Mouse (Mus musculus): Measurements from ENCODE around the gene Dag1. TPM values are rescaled to one million over a fixed set of nuclear protein-coding genes. Genes with fewer than 3 reads are reported as not detected.
"Not testable (repeated sequence)": the region's sequence is repeated elsewhere in the genome, so short reads cannot be mapped to it uniquely, and the experiment has no call there.

Gene Dag1
- polyA plus RNA-seq, 1 experiment from 2014 or later = 107 TPM

DNA sequence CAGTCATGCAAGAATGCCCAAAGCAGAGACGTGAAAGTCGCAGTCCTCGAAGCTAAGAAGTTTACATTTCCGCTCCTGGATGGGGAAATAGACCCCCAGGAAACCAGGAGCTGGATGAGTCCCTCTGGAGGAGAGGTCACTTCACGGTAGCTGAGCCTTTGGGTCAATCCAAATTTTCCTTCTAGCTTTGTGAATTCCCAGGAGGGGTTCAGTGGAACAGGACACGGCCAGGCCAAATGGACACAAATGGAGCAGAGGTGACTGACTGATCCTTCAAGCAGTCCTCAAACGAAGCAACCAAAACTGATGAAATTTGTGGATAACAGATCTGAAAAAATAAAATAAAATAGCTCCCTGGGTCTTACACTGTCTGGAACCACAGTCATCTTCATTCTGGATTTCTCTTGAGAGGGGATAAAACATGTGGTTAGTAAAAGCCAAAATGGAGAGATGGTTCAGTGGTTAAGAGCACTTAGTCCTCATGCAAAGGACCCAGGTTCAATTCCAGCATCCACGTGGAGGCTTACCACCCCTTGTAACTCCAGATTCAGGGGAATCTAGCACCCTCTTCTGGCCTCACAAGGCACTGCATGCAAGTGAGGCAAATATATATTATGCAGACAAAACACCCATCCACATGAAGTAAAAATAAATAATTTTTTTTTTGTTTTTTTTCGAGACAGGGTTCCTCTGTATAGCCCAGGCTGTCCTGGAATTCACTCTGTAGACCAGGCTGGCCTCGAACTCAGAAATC lies 15.1 kb upstream of the Dag1 start:
- Histone ChIP-seq H3K27me3 (replicated peaks; ENCODE audit: control insufficient read depth, insufficient read depth, low read length) (no peaks in the 10 kb centered on the region), H3K9me3 (ENCODE audit: control insufficient read depth, low read length) (no peaks in the 10 kb centered on the region), H3K36me3 (ENCODE audit: control insufficient read depth, insufficient read depth, low read length) (no peaks in the 10 kb centered on the region), H3K4me1 (ENCODE audit: control insufficient read depth, insufficient read depth, low read length) (no peaks in the 10 kb centered on the region), H3K27ac (replicated peaks; ENCODE audit: low read depth, low read length) (no peak overlapping the region), H3K4me3 (ENCODE audit: low read depth, low read length) (no peak overlapping the region), H3K9ac (ENCODE audit: low read depth, low read length) (no peak overlapping the region), H3K4me2 (ENCODE audit: low read depth, low read length) (no peak overlapping the region)
- WGBS = 67% methylated on average over 10 of the region's 10 CpGs
- DNase-seq (ENCODE audit: low spot score) = no peak
- no peak for ATAC-seq (ENCODE audit: low read depth)

DNA sequence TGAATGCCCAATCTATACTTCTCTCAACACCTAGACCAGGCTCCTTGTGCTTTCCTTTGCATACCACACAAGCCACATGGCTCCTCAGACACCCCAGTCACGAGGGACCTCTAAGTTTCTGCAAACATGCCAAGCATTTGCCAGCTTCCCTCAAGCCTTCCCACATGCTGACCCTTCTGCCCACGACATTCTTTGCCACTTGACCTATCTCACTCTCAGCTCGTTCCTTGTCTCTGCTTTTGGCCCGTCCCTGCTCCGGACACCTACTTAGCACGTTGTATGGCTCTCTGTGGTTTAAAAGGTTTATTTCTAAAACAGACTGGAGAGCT lies 11.5 kb upstream of the Dag1 start:
- H3K27ac ChIP-seq (replicated peaks; ENCODE audit: low read depth, low read length) = no peak overlapping the region
- no peaks in the 10 kb centered on the region for H3K4me1 ChIP-seq (ENCODE audit: control insufficient read depth, insufficient read depth, low read length)
- H3K36me3 ChIP-seq (ENCODE audit: control insufficient read depth, insufficient read depth, low read length) = no peaks in the 10 kb centered on the region
- no peak overlapping the region for H3K4me3 ChIP-seq (ENCODE audit: low read depth, low read length)
- 49% methylated on average over 6 of the region's 6 CpGs for WGBS
- H3K9me3 ChIP-seq (ENCODE audit: control insufficient read depth, low read length) = no peaks in the 10 kb centered on the region
- H3K27me3 ChIP-seq (replicated peaks; ENCODE audit: control insufficient read depth, insufficient read depth, low read length) = no peaks in the 10 kb centered on the region
- no peak for DNase-seq (ENCODE audit: low spot score)
- no peak overlapping the region for H3K4me2 ChIP-seq (ENCODE audit: low read depth, low read length)
- H3K9ac ChIP-seq (ENCODE audit: low read depth, low read length) = no peak overlapping the region
- ATAC-seq (ENCODE audit: low read depth) = no peak

DNA sequence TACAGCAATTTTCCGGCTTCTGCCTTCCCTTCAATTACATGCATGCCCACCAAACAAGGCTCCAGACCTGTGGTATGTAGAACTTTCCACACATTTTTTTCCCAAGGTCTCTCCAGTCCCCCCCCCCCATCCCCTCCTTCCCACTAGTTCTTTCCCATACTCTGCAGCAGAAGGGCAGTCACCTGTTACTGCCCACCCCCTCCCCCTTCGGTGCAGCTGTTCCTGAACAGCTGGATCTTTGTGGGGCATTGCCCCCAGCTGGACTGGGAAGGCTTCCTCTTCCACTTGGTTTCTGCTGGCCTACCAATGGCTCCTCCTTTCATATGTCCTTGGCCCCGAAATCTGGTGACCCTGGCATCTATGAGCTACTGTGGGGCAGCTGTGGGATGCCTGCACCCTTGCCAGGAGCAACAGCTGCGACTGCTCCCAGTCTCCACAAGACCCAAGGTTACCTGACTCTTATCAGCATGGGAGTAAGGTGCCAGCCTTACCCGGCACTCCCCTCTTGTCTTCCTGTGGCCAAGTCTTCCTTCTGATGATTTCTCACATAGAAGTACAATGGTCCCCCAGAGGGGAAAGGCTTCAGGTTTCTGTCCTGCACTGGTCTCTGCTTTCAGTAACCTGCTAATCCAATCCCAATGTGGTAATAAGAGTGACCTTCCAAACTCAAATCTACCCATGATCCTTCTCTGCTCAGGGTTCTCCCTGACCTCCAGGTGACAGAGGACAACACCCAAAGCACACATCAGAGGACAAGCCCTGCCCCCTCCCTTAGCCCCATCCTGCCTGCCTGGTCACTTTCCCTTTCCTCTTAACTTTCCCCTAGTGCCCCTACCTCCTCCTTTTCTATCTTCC lies 10.9 kb upstream of the Dag1 start:
- H3K27me3 ChIP-seq (replicated peaks; ENCODE audit: control insufficient read depth, insufficient read depth, low read length) = no peaks in the 10 kb centered on the region
- no peaks in the 10 kb centered on the region for H3K4me1 ChIP-seq (ENCODE audit: control insufficient read depth, insufficient read depth, low read length)
- DNase-seq (ENCODE audit: low spot score) (no peak), ATAC-seq (ENCODE audit: low read depth) (peak; percentile 79; the same call in 1 of the 2 replicates)
- no peak overlapping the region for H3K9ac ChIP-seq (ENCODE audit: low read depth, low read length)
- H3K27ac ChIP-seq (replicated peaks; ENCODE audit: low read depth, low read length) = no peak overlapping the region
- no peaks in the 10 kb centered on the region for H3K9me3 ChIP-seq (ENCODE audit: control insufficient read depth, low read length)
- H3K4me2 ChIP-seq (ENCODE audit: low read depth, low read length) = no peak overlapping the region
- 52% methylated on average over 5 of the region's 5 CpGs for WGBS
- no peaks in the 10 kb centered on the region for H3K36me3 ChIP-seq (ENCODE audit: control insufficient read depth, insufficient read depth, low read length)
- H3K4me3 ChIP-seq (ENCODE audit: low read depth, low read length) = no peak overlapping the region

DNA sequence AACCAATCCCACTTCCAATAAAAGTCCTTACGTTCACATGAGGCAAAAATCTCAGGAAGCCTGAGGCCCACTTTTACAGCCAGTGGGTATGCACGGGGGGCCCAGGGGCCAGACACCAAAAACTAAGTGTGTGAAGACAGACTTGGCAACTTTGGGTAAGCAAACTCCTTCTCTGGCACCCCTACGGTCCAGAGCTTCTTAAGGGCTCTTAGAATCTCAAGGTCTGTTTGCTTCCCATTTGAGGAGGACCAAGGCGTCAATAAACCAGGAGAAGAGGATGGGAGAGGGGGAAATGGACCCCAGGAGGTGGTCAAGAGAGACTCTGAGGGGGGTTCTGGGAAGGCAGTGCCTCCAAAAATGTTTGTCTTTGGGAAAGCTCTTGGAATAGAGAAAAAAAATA lies 9.7 kb upstream of the Dag1 start:
- Histone ChIP-seq H3K9me3 (ENCODE audit: control insufficient read depth, low read length) (no peaks in the 10 kb centered on the region), H3K4me3 (ENCODE audit: low read depth, low read length) (no peak overlapping the region), H3K27me3 (replicated peaks; ENCODE audit: control insufficient read depth, insufficient read depth, low read length) (no peaks in the 10 kb centered on the region), H3K27ac (replicated peaks; ENCODE audit: low read depth, low read length) (no peak overlapping the region), H3K4me1 (ENCODE audit: control insufficient read depth, insufficient read depth, low read length) (no peaks in the 10 kb centered on the region), H3K9ac (ENCODE audit: low read depth, low read length) (no peak overlapping the region), H3K4me2 (ENCODE audit: low read depth, low read length) (no peak overlapping the region), H3K36me3 (ENCODE audit: control insufficient read depth, insufficient read depth, low read length) (no peaks in the 10 kb centered on the region)
- DNase-seq (ENCODE audit: low spot score) (no peak), ATAC-seq (ENCODE audit: low read depth) (no peak)
- WGBS = 76% methylated on average over 4 of the region's 4 CpGs

DNA sequence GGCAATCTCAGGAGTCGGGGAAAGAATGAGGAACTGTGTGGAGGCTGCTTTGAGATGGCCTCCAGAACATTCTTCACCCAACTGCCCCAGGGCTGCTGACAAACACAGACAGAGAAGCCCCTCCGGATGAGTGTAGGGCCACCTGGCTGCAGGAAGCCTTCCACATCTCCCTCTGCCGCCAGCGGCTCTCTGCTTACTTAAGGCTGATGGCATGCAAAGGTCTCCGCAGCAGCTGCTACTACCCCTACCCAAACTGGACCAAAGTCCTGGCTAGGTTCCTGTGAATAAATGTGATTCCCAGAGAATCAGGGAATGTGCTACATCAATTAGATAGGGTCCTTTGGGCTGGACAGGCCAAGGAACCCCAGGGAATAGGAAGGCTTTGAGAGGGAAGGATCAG lies 8.9 kb upstream of the Dag1 start:
- WGBS = 57% methylated on average over 5 of the region's 5 CpGs
- no peak overlapping the region for H3K9ac ChIP-seq (ENCODE audit: low read depth, low read length)
- peak; percentile 42; the same call in 1 of the 2 replicates for ATAC-seq (ENCODE audit: low read depth)

DNA sequence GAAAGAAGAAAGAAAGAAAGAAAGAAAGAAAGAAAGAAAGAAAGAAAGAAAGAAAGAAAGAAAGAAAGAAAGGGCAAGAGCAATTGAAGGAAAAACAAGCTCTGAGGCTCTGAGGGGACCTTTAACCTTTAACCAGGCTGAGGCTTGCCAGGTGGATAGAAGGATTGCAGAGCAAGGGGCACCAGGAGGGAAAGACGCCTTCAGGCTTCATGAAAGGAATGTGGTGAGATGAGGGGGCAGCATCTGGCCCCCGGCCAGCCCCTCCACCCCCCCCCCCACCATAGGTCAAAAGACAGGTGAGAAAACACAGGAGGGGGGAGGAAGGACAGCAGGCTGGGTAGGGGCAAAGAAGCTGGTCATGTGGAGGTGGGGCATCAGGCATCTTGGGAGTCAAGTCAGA lies 8.2 kb upstream of the Dag1 start:
- Histone ChIP-seq H3K9me3 (ENCODE audit: control insufficient read depth, low read length) (no peaks in the 10 kb centered on the region), H3K4me1 (ENCODE audit: control insufficient read depth, insufficient read depth, low read length) (no peaks in the 10 kb centered on the region), H3K9ac (ENCODE audit: low read depth, low read length) (no peak overlapping the region), H3K4me2 (ENCODE audit: low read depth, low read length) (no peak overlapping the region), H3K4me3 (ENCODE audit: low read depth, low read length) (no peak overlapping the region), H3K27ac (replicated peaks; ENCODE audit: low read depth, low read length) (peak overlapping the region; percentile 44; the same call in 1 of the 2 replicates), H3K36me3 (ENCODE audit: control insufficient read depth, insufficient read depth, low read length) (no peaks in the 10 kb centered on the region), H3K27me3 (replicated peaks; ENCODE audit: control insufficient read depth, insufficient read depth, low read length) (no peaks in the 10 kb centered on the region)
- 14% methylated on average over 2 of the region's 2 CpGs for WGBS
- ATAC-seq (ENCODE audit: low read depth) = no peak
- DNase-seq (ENCODE audit: low spot score) = no peak

More for the DNA sequence above, 8.9 kb upstream of the Dag1 start:
- Histone ChIP-seq H3K27ac (replicated peaks; ENCODE audit: low read depth, low read length) (peak overlapping the region; percentile 33), H3K4me3 (ENCODE audit: low read depth, low read length) (no peak overlapping the region), H3K4me2 (ENCODE audit: low read depth, low read length) (no peak overlapping the region), H3K4me1 (ENCODE audit: control insufficient read depth, insufficient read depth, low read length) (no peaks in the 10 kb centered on the region), H3K36me3 (ENCODE audit: control insufficient read depth, insufficient read depth, low read length) (no peaks in the 10 kb centered on the region), H3K27me3 (replicated peaks; ENCODE audit: control insufficient read depth, insufficient read depth, low read length) (no peaks in the 10 kb centered on the region), H3K9me3 (ENCODE audit: control insufficient read depth, low read length) (no peaks in the 10 kb centered on the region)
- DNase-seq (ENCODE audit: low spot score) = no peak

DNA sequence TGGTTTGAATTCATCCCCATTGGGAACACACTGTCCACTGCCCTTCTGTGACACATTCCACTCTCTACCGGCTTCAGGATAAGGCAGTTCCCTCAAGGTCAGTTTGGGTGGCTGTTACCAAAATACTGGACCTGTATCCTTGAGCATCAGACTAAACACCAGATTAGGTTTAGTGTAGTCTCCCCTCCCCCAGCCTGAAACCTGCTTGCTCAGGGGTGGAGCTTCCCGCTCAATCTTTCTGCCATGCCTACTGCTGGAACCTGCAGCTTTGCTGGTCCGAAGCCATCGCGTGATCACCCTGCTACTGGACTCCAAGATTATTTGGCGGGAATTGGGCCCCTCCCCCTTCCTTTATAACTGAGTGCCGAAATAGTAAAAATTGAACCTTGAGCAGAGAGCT lies 4.9 kb upstream of the Dag1 start:
- H3K9ac ChIP-seq (ENCODE audit: low read depth, low read length); H3K27ac ChIP-seq (replicated peaks; ENCODE audit: low read depth, low read length); H3K36me3 ChIP-seq (ENCODE audit: control insufficient read depth, insufficient read depth, low read length); H3K4me3 ChIP-seq (ENCODE audit: low read depth, low read length); DNase-seq (ENCODE audit: low spot score); H3K27me3 ChIP-seq (replicated peaks; ENCODE audit: control insufficient read depth, insufficient read depth, low read length); ATAC-seq (ENCODE audit: low read depth); H3K9me3 ChIP-seq (ENCODE audit: control insufficient read depth, low read length); H3K4me2 ChIP-seq (ENCODE audit: low read depth, low read length); H3K4me1 ChIP-seq (ENCODE audit: control insufficient read depth, insufficient read depth, low read length): not testable (repeated sequence)
- 77% methylated on average over 6 of the region's 7 CpGs for WGBS

DNA sequence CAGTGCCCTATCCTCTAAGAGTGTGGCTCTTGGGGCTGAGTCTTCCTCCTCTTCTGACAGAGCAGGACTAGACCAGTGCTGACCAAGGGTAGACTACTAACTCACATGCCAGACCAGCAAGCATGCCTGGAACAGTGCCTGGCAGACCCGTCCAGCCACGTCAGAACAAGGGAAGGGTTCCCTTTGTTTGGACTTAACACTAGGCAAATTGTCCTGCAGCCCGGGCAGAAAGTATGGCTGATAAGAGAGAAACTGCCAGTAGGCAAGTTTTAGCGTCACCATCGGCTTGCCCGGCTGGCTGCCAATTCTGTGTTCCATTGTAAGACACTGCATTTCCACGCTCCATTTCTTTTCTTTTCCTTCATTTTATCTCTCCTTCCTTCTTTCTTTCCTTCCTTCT lies 3.9 kb upstream of the Dag1 start:
- Histone ChIP-seq H3K36me3 (ENCODE audit: control insufficient read depth, insufficient read depth, low read length) (no peaks in the 10 kb centered on the region), H3K4me2 (ENCODE audit: low read depth, low read length) (no peak overlapping the region), H3K27ac (replicated peaks; ENCODE audit: low read depth, low read length) (no peak overlapping the region), H3K9ac (ENCODE audit: low read depth, low read length) (no peak overlapping the region), H3K9me3 (ENCODE audit: control insufficient read depth, low read length) (no peaks in the 10 kb centered on the region), H3K4me3 (ENCODE audit: low read depth, low read length) (no peak overlapping the region), H3K4me1 (ENCODE audit: control insufficient read depth, insufficient read depth, low read length) (peaks cover 9% of the 10 kb centered on the region), H3K27me3 (replicated peaks; ENCODE audit: control insufficient read depth, insufficient read depth, low read length) (no peaks in the 10 kb centered on the region)
- no peak for DNase-seq (ENCODE audit: low spot score)
- WGBS = 74% methylated on average over 7 of the region's 7 CpGs
- no peak for ATAC-seq (ENCODE audit: low read depth)
